Mouse (Mus musculus) heart, postnatal 0 days (tissue): ENCODE measurements around the gene Zcwpw1. TPM values are rescaled to one million over a fixed set of nuclear protein-coding genes. Genes with fewer than 3 reads are reported as not detected.

Experiments
- ATAC-seq: fragments of 200-750 bp; cut with Nextera tagmentation; 2 replicates; pipeline ENCODE4 v1.8.0; 2017; ENCODE audit warnings: low read depth, moderate number of reproducible peaks, moderate library complexity; ENCODE audit not compliant: insufficient read depth
- DNase-seq: peaks from one replicate; pipeline ENCODE4 v3.0.0-alpha.2; 2016; ENCODE audit warnings: low spot score
- H3K27ac ChIP-seq: fragments of 300-500 bp; sonication (generic); 2 replicates; pipeline ENCODE4 v1.5.1; 2014; ENCODE audit warnings: low read depth, mild to moderate bottlenecking
- H3K27me3 ChIP-seq: fragments of 300-500 bp; sonication (generic); 2 replicates; pipeline ENCODE4 v1.6.1; 2014; ENCODE audit warnings: low read length, mixed read lengths; ENCODE audit not compliant: control insufficient read depth, insufficient read depth
- H3K36me3 ChIP-seq: fragments of 300-500 bp; sonication (generic); replicated peaks from 2 replicates; pipeline ENCODE4 v1.6.1; 2014; ENCODE audit warnings: low read length, mixed read lengths; ENCODE audit not compliant: control insufficient read depth, insufficient read depth
- H3K4me1 ChIP-seq: fragments of 300-500 bp; sonication (generic); 2 replicates; pipeline ENCODE4 v1.6.1; 2014; ENCODE audit warnings: antibody characterized with exemption; ENCODE audit not compliant: control insufficient read depth, insufficient read depth
- H3K4me2 ChIP-seq: fragments of 300-500 bp; sonication (generic); 2 replicates; pipeline ENCODE4 v1.6.1; 2014; ENCODE audit warnings: low read depth, mild to moderate bottlenecking, low read length, moderate library complexity
- H3K4me3 ChIP-seq: fragments of 300-500 bp; sonication (generic); 2 replicates; pipeline ENCODE4 v1.5.1; 2014; ENCODE audit warnings: low read depth, low read length
- H3K9ac ChIP-seq: fragments of 300-500 bp; sonication (generic); replicated peaks from 2 replicates; pipeline ENCODE4 v1.6.1; 2014; ENCODE audit warnings: low read depth, low read length, mixed read lengths
- H3K9me3 ChIP-seq: fragments of 300-500 bp; sonication (generic); replicated peaks from 2 replicates; pipeline ENCODE4 v1.6.1; 2016; ENCODE audit warnings: low read length; ENCODE audit not compliant: control insufficient read depth
- CTCF ChIP-seq: IDR thresholded peaks from 2 replicates; pipeline ENCODE4 v1.5.1; 2016; ENCODE audit warnings: antibody characterized with exemption, control low read depth, low read depth
- EP300 ChIP-seq: IDR thresholded peaks from 2 replicates; pipeline ENCODE4 v1.6.1; 2016; ENCODE audit warnings: antibody characterized with exemption, low read depth
- WGBS: fragments of 180-500 bp; shearing (Covaris S2); extraction: QIAGEN DNeasy Blood & Tissue Kit; methylation state at CpG from one replicate; pipeline ENCODE4 v1.1.7; 2014; 5-methylcytosine and 5-hydroxymethylcytosine counted together
- polyA plus RNA-seq: library from polyadenylated mRNA; unstranded; fragments of >200 nt; fragmentation: Nextera tagmentation; extraction: Ambion mirVana; gene quantifications from 2 replicates; pipeline ENCODE4 v1.2.1, GENCODE M21; 2015
- total RNA-seq: library from RNA; depleted of rRNA; stranded (reverse); fragments of >200 nt; gene quantifications from 2 replicates; pipeline ENCODE4 v1.2.3, GENCODE M21; 2014; ENCODE audit warnings: low replicate concordance

The Zcwpw1 gene
- total and polyA plus RNA-seq, 2 experiments from 2014 or later = 2.2 to 8.7 TPM

GRCm38 (mm10) chr5:137742048-137742447 lies 45.5 kb upstream of the Zcwpw1 start:
- 52% methylated on average over 10 of the region's 10 CpGs for WGBS
- Histone ChIP-seq H3K27ac (no peak overlapping the region), H3K4me3 (peak overlapping the region; percentile 70), H3K27me3 (no peaks in the 10 kb centered on the region), H3K4me1 (peaks cover 3% of the 10 kb centered on the region; the same call in 1 of the 2 replicates), H3K36me3 (no peaks in the 10 kb centered on the region), H3K9ac (peak overlapping the region; percentile 70), H3K4me2 (peak overlapping the region; percentile 92), H3K9me3 (no peaks in the 10 kb centered on the region)
- TF ChIP-seq EP300 = no peak
- no peak for TF ChIP-seq CTCF
- DNase-seq (no peak), ATAC-seq (no peak)

GRCm38 (mm10) chr5:137742836-137743235 lies 44.8 kb upstream of the Zcwpw1 start:
- ATAC-seq (no peak), DNase-seq (no peak)
- peaks cover 3% of the 10 kb centered on the region; the same call in 1 of the 2 replicates for H3K4me1 ChIP-seq
- H3K27me3 ChIP-seq = no peaks in the 10 kb centered on the region
- H3K4me3 ChIP-seq = no peak overlapping the region
- no peak overlapping the region for H3K4me2 ChIP-seq
- TF ChIP-seq CTCF (no peak), EP300 (no peak)
- no peak overlapping the region for H3K9ac ChIP-seq
- H3K9me3 ChIP-seq = no peaks in the 10 kb centered on the region
- WGBS = 92% methylated on average over 6 of the region's 6 CpGs
- H3K36me3 ChIP-seq = no peaks in the 10 kb centered on the region
- H3K27ac ChIP-seq = no peak overlapping the region

- Histone ChIP-seq H3K4me3 (no peak overlapping the region), H3K27me3 (no peaks in the 10 kb centered on the region), H3K4me2 (no peak overlapping the region), H3K9ac (no peak overlapping the region), H3K9me3 (no peaks in the 10 kb centered on the region), H3K36me3 (no peaks in the 10 kb centered on the region), H3K27ac (no peak overlapping the region), H3K4me1 (peaks cover 12% of the 10 kb centered on the region)
- WGBS = 93% methylated on average over 7 of the region's 7 CpGs
- no peak for DNase-seq
- TF ChIP-seq CTCF (no peak), EP300 (no peak)
- ATAC-seq = no peak
Measured at GRCm38 (mm10) chr5:137744197-137744596, 43.4 kb upstream of the Zcwpw1 start.

- Histone ChIP-seq H3K27me3 (no peaks in the 10 kb centered on the region), H3K4me1 (peaks cover 16% of the 10 kb centered on the region), H3K4me2 (peak within 1 kb of the TSS; percentile 100), H3K4me3 (peak within 1 kb of the TSS; percentile 71), H3K36me3 (no peaks in the 10 kb centered on the region), H3K9me3 (no peaks in the 10 kb centered on the region), H3K27ac (peak within 1 kb of the TSS; percentile 99), H3K9ac (peak within 1 kb of the TSS; percentile 92)
- ATAC-seq (peak; percentile 77), DNase-seq (peak; percentile 96)
- TF ChIP-seq EP300 (peak; percentile 47), CTCF (no peak)
- WGBS = 4% methylated on average over 28 of the region's 28 CpGs
Measured at GRCm38 (mm10) chr5:137745214-137746171, 42.1 kb upstream of the Zcwpw1 start, which contains the start of gene Tsc22d4. TSS of gene Tsc22d4 (plus strand) at chr5:137745730.

- ATAC-seq (peak; percentile 50), DNase-seq (peak; percentile 83)
- H3K4me3 ChIP-seq = peak overlapping the region; percentile 71
- TF ChIP-seq EP300 (no peak), CTCF (no peak)
- H3K27me3 ChIP-seq = no peaks in the 10 kb centered on the region
- peak overlapping the region; percentile 92 for H3K9ac ChIP-seq
- whole genome bisulfite sequencing = under 1% methylated on average over 20 of the region's 20 CpGs
- H3K4me1 ChIP-seq = peaks cover 25% of the 10 kb centered on the region
- peaks cover 4% of the 10 kb centered on the region; the same call in 1 of the 2 replicates for H3K36me3 ChIP-seq
- peak overlapping the region; percentile 100 for H3K4me2 ChIP-seq
- H3K9me3 ChIP-seq = no peaks in the 10 kb centered on the region
- H3K27ac ChIP-seq = peak overlapping the region; percentile 99
Measured at GRCm38 (mm10) chr5:137746282-137746850, 41.2 kb upstream of the Zcwpw1 start.
